Mouse (Mus musculus): ENCODE data around the gene Dock2.

The Dock2 gene

GRCm38 (mm10) chr11:34703851-34704250 lies 79.8 kb downstream of the Dock2 start:
- in situ Hi-C loops (cut with MboI, MseI): loop anchor here in 1 of 2 experiments (25.0 kb wide), 4 partner anchors 592 to 1083 kb away; partner anchors contain the start of genes Fbll1 and Kcnip1

- in situ Hi-C loops (cut with MboI, MseI): loop anchor here (5.0 to 25.0 kb wide), 15 partner anchors 103 to 1519 kb away; partner anchors contain the start of genes Dock2 (in 1 of the 2) and Npm1 (in 1 of the 2)
These were observed 101.9 kb downstream of the Dock2 start for GRCm38 (mm10) chr11:34681790-34682189.

GRCm38 (mm10) chr11:34544631-34545030 lies 239.1 kb downstream of the Dock2 start:
- in situ Hi-C loops (cut with MboI, MseI): loop anchor here (5.0 kb wide), 1 partner anchor 138 kb away; no protein-coding TSS in a partner anchor

- in situ Hi-C loops (cut with MboI, MseI): loop anchor here in 1 of 2 experiments (10.0 kb wide), 1 partner anchor 1303 kb away; the partner anchor contains the start of gene Rars
These were observed 251.6 kb downstream of the Dock2 start for GRCm38 (mm10) chr11:34532131-34532530.

- in situ Hi-C loops (cut with MboI, MseI): loop anchor here in 1 of 2 experiments (10.0 kb wide), 1 partner anchor 1304 kb away; the partner anchor contains the start of gene Rars
These were observed 252.7 kb downstream of the Dock2 start for GRCm38 (mm10) chr11:34530971-34531370.

GRCm38 (mm10) chr11:34528006-34528405 lies 255.7 kb downstream of the Dock2 start:
- in situ Hi-C loops (cut with MboI, MseI): loop anchor here in 1 of 2 experiments (10.0 kb wide), 1 partner anchor 267 kb away; no protein-coding TSS in a partner anchor

- in situ Hi-C loops (cut with MboI, MseI): loop anchor here in 1 of 2 experiments (10.0 kb wide), 1 partner anchor 268 kb away; no protein-coding TSS in a partner anchor
These were observed 256.5 kb downstream of the Dock2 start for GRCm38 (mm10) chr11:34527238-34527637.

- in situ Hi-C loops (cut with MboI, MseI): loop anchor here in 1 of 2 experiments (10.0 kb wide), 1 partner anchor 270 kb away; no protein-coding TSS in a partner anchor
These were observed 258.4 kb downstream of the Dock2 start for GRCm38 (mm10) chr11:34525096-34525891.

- in situ Hi-C loops (cut with MboI, MseI): loop anchor here (5.0 to 10.0 kb wide), 2 partner anchors 270 to 293 kb away; no protein-coding TSS in a partner anchor
These were observed 259.1 kb downstream of the Dock2 start for GRCm38 (mm10) chr11:34524586-34524985.

- in situ Hi-C loops (cut with MboI, MseI): loop anchor here in 1 of 2 experiments (10.0 kb wide), 1 partner anchor 544 kb away; no protein-coding TSS in a partner anchor
These were observed 265.1 kb downstream of the Dock2 start for GRCm38 (mm10) chr11:34518566-34518965.

GRCm38 (mm10) chr11:34516971-34517370 lies 266.7 kb downstream of the Dock2 start:
- in situ Hi-C loops (cut with MboI, MseI): loop anchor here in 1 of 2 experiments (10.0 kb wide), 1 partner anchor 542 kb away; no protein-coding TSS in a partner anchor

GRCm38 (mm10) chr11:34515301-34515700 lies 268.4 kb downstream of the Dock2 start:
- in situ Hi-C loops (cut with MboI, MseI): loop anchor here in 1 of 2 experiments (10.0 kb wide), 1 partner anchor 540 kb away; no protein-coding TSS in a partner anchor

- in situ Hi-C loops (cut with MboI, MseI): no loop called here
These were observed 277.3 kb downstream of the Dock2 start for GRCm38 (mm10) chr11:34506390-34506789.

- in situ Hi-C loops (cut with MboI, MseI): loop anchor here in 1 of 2 experiments (10.0 kb wide), 1 partner anchor 185 kb away; no protein-coding TSS in a partner anchor
These were observed 284.0 kb downstream of the Dock2 start for GRCm38 (mm10) chr11:34499663-34500062.

GRCm38 (mm10) chr11:34494682-34495081 lies 289.0 kb downstream of the Dock2 start:
- in situ Hi-C loops (cut with MboI, MseI): loop anchor here in 1 of 2 experiments (10.0 kb wide), 1 partner anchor 190 kb away; no protein-coding TSS in a partner anchor

- in situ Hi-C loops (cut with MboI, MseI): loop anchor here in 1 of 2 experiments (10.0 kb wide), 1 partner anchor 192 kb away; no protein-coding TSS in a partner anchor
These were observed 290.7 kb downstream of the Dock2 start for GRCm38 (mm10) chr11:34492986-34493385.

- in situ Hi-C loops (cut with MboI, MseI): loop anchor here in 1 of 2 experiments (10.0 kb wide), 1 partner anchor 193 kb away; no protein-coding TSS in a partner anchor
These were observed 291.5 kb downstream of the Dock2 start for GRCm38 (mm10) chr11:34492223-34492622.

- in situ Hi-C loops (cut with MboI, MseI): no loop called here
These were observed 294.1 kb downstream of the Dock2 start for GRCm38 (mm10) chr11:34489548-34489947.

GRCm38 (mm10) chr11:34479301-34479700 lies 304.4 kb downstream of the Dock2 start:
- in situ Hi-C loops (cut with MboI, MseI): no loop called here

- in situ Hi-C loops (cut with MboI, MseI): no loop called here
These were observed 313.9 kb downstream of the Dock2 start for GRCm38 (mm10) chr11:34469792-34470191.

- in situ Hi-C loops (cut with MboI, MseI): no loop called here
These were observed 315.1 kb downstream of the Dock2 start for GRCm38 (mm10) chr11:34468571-34468970.

GRCm38 (mm10) chr11:34467056-34467455 lies 316.6 kb downstream of the Dock2 start:
- in situ Hi-C loops (cut with MboI, MseI): no loop called here

Data from T-helper 17 cell (primary cell).